Mouse (Mus musculus): ENCODE data around the gene Gm10234. TPM values are rescaled to one million over a fixed set of nuclear protein-coding genes. Genes with fewer than 3 reads are reported as not detected.

Gene Gm10234
- not detected in 2 replicates for polyA plus RNA-seq (2014; fragmentation: Nextera tagmentation; extraction: Ambion mirVana)

- ATAC-seq: no peak
- no peaks in the 10 kb centered on the region for H3K27me3 ChIP-seq (replicated peaks; ENCODE audit: control insufficient read depth, insufficient read depth, low read length)
Measured at GRCm38 (mm10) chr6:95321812-95322211, at the start of gene Gm10234. Gene Gm10234 (plus strand): TSS chr6:95322112.

DNA sequence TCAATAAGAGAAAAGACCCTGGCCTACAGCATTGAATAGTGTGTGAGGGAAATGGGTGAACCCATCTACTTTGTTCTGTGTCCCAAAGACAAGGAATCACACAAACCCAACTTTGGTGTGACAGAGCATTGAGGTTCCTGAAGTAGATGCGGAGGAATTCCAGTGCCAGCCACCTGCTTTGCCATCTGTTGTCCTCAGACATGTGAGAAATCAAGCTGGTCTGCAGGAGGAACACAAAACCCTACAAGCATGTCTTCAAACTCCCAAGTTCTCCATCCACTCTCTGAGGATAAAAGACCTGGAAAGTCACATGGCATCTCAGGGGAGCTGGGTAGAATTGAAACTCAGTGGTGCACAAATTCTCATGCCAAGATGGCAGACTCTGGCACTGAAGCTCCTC lies 44.3 kb upstream of the Gm10234 start:
- H3K27me3 ChIP-seq (replicated peaks; ENCODE audit: control insufficient read depth, insufficient read depth, low read length): no peaks in the 10 kb centered on the region
- H3K4me3 ChIP-seq (ENCODE audit: low read depth, low read length): no peak overlapping the region
- no peaks in the 10 kb centered on the region for H3K9me3 ChIP-seq (replicated peaks; ENCODE audit: control insufficient read depth, low read length)
- no peak overlapping the region for H3K9ac ChIP-seq (ENCODE audit: low read length)
- ATAC-seq (no peak), DNase-seq (ENCODE audit: low spot score) (no peak)
- WGBS: 100% methylated on average over 1 of the region's 1 CpGs
- H3K4me1 ChIP-seq (ENCODE audit: control insufficient read depth, insufficient read depth, low read length): no peaks in the 10 kb centered on the region
- H3K36me3 ChIP-seq (ENCODE audit: control insufficient read depth, insufficient read depth, low read length): no peaks in the 10 kb centered on the region
- H3K4me2 ChIP-seq (ENCODE audit: low read length): no peak overlapping the region
- H3K27ac ChIP-seq (ENCODE audit: low read depth, low read length): no peak overlapping the region

More at GRCm38 (mm10) chr6:95321812-95322211, at the start of gene Gm10234:
- no peaks in the 10 kb centered on the region for H3K36me3 ChIP-seq (ENCODE audit: control insufficient read depth, insufficient read depth, low read length)
- no peak within 1 kb of the TSS for H3K4me2 ChIP-seq (ENCODE audit: low read length)
- no peak within 1 kb of the TSS for H3K27ac ChIP-seq (ENCODE audit: low read depth, low read length)
- no peak within 1 kb of the TSS for H3K9ac ChIP-seq (ENCODE audit: low read length)
- no peaks in the 10 kb centered on the region for H3K9me3 ChIP-seq (replicated peaks; ENCODE audit: control insufficient read depth, low read length)
- H3K4me3 ChIP-seq (ENCODE audit: low read depth, low read length): no peak within 1 kb of the TSS
- H3K4me1 ChIP-seq (ENCODE audit: control insufficient read depth, insufficient read depth, low read length): no peaks in the 10 kb centered on the region
- DNase-seq (ENCODE audit: low spot score): no peak

GRCm38 (mm10) chr6:95296025-95296424 lies 25.9 kb upstream of the Gm10234 start:
- Histone ChIP-seq H3K4me3 (ENCODE audit: low read depth, low read length) (no peak overlapping the region), H3K36me3 (ENCODE audit: control insufficient read depth, insufficient read depth, low read length) (no peaks in the 10 kb centered on the region), H3K9ac (ENCODE audit: low read length) (no peak overlapping the region), H3K27ac (ENCODE audit: low read depth, low read length) (no peak overlapping the region), H3K4me1 (ENCODE audit: control insufficient read depth, insufficient read depth, low read length) (no peaks in the 10 kb centered on the region), H3K27me3 (replicated peaks; ENCODE audit: control insufficient read depth, insufficient read depth, low read length) (no peaks in the 10 kb centered on the region), H3K4me2 (ENCODE audit: low read length) (no peak overlapping the region), H3K9me3 (replicated peaks; ENCODE audit: control insufficient read depth, low read length) (no peaks in the 10 kb centered on the region)
- no peak for ATAC-seq
- 78% methylated on average over 4 of the region's 4 CpGs for WGBS
- DNase-seq (ENCODE audit: low spot score): no peak

DNA sequence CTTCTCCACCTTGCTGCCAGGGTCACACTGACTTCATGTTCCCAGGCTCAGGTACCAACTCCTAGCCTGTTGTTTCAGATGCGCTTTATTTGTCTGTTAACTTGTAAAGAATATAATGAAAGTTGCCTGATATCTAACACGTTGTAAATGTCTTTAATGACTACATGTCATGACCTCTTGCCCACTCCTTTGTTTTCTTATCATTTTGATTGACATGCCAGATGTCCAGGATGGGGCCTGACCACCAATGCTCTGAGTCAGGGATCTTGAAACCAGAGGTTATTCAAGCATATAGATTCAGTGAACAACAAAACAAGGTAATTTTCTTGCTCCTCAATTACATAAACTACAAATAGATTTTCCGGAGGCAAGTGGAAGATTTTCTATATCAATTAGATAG lies 23.5 kb upstream of the Gm10234 start:
- WGBS: 89% methylated on average over 3 of the region's 3 CpGs
- no peak overlapping the region for H3K27ac ChIP-seq (ENCODE audit: low read depth, low read length)

GRCm38 (mm10) chr6:95300658-95301057 lies 21.3 kb upstream of the Gm10234 start:
- H3K9ac ChIP-seq (ENCODE audit: low read length): no peak overlapping the region
- H3K4me1 ChIP-seq (ENCODE audit: control insufficient read depth, insufficient read depth, low read length): no peaks in the 10 kb centered on the region
- no peak overlapping the region for H3K4me2 ChIP-seq (ENCODE audit: low read length)
- no peaks in the 10 kb centered on the region for H3K9me3 ChIP-seq (replicated peaks; ENCODE audit: control insufficient read depth, low read length)
- no peak overlapping the region for H3K4me3 ChIP-seq (ENCODE audit: low read depth, low read length)
- ATAC-seq (no peak), DNase-seq (ENCODE audit: low spot score) (no peak)
- H3K27me3 ChIP-seq (replicated peaks; ENCODE audit: control insufficient read depth, insufficient read depth, low read length): no peaks in the 10 kb centered on the region
- 88% methylated on average over 2 of the region's 2 CpGs for WGBS
- H3K27ac ChIP-seq (ENCODE audit: low read depth, low read length): no peak overlapping the region
- H3K36me3 ChIP-seq (ENCODE audit: control insufficient read depth, insufficient read depth, low read length): no peaks in the 10 kb centered on the region

More for the DNA sequence above, 23.5 kb upstream of the Gm10234 start:
- Histone ChIP-seq H3K4me3 (ENCODE audit: low read depth, low read length) (no peak overlapping the region), H3K27me3 (replicated peaks; ENCODE audit: control insufficient read depth, insufficient read depth, low read length) (no peaks in the 10 kb centered on the region), H3K9ac (ENCODE audit: low read length) (no peak overlapping the region), H3K4me1 (ENCODE audit: control insufficient read depth, insufficient read depth, low read length) (no peaks in the 10 kb centered on the region), H3K36me3 (ENCODE audit: control insufficient read depth, insufficient read depth, low read length) (no peaks in the 10 kb centered on the region), H3K9me3 (replicated peaks; ENCODE audit: control insufficient read depth, low read length) (no peaks in the 10 kb centered on the region), H3K4me2 (ENCODE audit: low read length) (no peak overlapping the region)
- DNase-seq (ENCODE audit: low spot score) (no peak), ATAC-seq (no peak)

GRCm38 (mm10) chr6:95331191-95331590 lies 9.3 kb downstream of the Gm10234 start:
- Histone ChIP-seq H3K36me3 (ENCODE audit: control insufficient read depth, insufficient read depth, low read length) (no peaks in the 10 kb centered on the region), H3K9ac (ENCODE audit: low read length) (no peak overlapping the region), H3K4me2 (ENCODE audit: low read length) (no peak overlapping the region), H3K27ac (ENCODE audit: low read depth, low read length) (no peak overlapping the region), H3K9me3 (replicated peaks; ENCODE audit: control insufficient read depth, low read length) (no peaks in the 10 kb centered on the region), H3K4me3 (ENCODE audit: low read depth, low read length) (no peak overlapping the region), H3K4me1 (ENCODE audit: control insufficient read depth, insufficient read depth, low read length) (no peaks in the 10 kb centered on the region), H3K27me3 (replicated peaks; ENCODE audit: control insufficient read depth, insufficient read depth, low read length) (no peaks in the 10 kb centered on the region)
- DNase-seq (ENCODE audit: low spot score): peak; percentile 24
- ATAC-seq: no peak
- WGBS: 51% methylated on average over 5 of the region's 5 CpGs

GRCm38 (mm10) chr6:95334781-95335180 lies 12.9 kb downstream of the Gm10234 start:
- 88% methylated on average over 6 of the region's 6 CpGs for WGBS
- no peaks in the 10 kb centered on the region for H3K27me3 ChIP-seq (replicated peaks; ENCODE audit: control insufficient read depth, insufficient read depth, low read length)
- no peak for DNase-seq (ENCODE audit: low spot score)

DNA sequence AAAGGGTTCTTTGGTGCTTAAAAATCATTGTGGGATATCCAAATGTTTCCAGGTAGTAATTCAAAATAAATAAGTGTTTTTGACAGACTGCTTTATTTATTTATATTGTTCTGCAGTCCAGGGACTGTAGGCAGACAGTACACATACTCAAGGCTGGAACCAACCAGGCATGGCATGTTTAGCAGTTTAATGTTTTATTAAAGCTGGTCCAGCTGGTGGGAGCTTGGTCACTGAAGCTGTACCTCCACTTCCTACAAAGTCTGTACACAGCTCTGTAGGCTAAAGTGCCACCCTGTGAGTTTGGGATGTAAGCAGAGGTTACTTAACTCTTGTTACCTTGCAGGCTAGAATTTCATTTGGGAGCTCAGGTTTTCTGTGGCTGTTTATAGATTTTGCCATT lies 27.5 kb downstream of the Gm10234 start:
- DNase-seq (ENCODE audit: low spot score): no peak
- H3K4me1 ChIP-seq (ENCODE audit: control insufficient read depth, insufficient read depth, low read length): no peaks in the 10 kb centered on the region
- ATAC-seq: no peak
- no peak overlapping the region for H3K9ac ChIP-seq (ENCODE audit: low read length)
- no peak overlapping the region for H3K4me3 ChIP-seq (ENCODE audit: low read depth, low read length)
- no peak overlapping the region for H3K27ac ChIP-seq (ENCODE audit: low read depth, low read length)
- H3K27me3 ChIP-seq (replicated peaks; ENCODE audit: control insufficient read depth, insufficient read depth, low read length): no peaks in the 10 kb centered on the region
- H3K9me3 ChIP-seq (replicated peaks; ENCODE audit: control insufficient read depth, low read length): no peaks in the 10 kb centered on the region
- H3K36me3 ChIP-seq (ENCODE audit: control insufficient read depth, insufficient read depth, low read length): no peaks in the 10 kb centered on the region
- H3K4me2 ChIP-seq (ENCODE audit: low read length): no peak overlapping the region

More at GRCm38 (mm10) chr6:95334781-95335180, 12.9 kb downstream of the Gm10234 start:
- Histone ChIP-seq H3K9me3 (replicated peaks; ENCODE audit: control insufficient read depth, low read length) (no peaks in the 10 kb centered on the region), H3K27ac (ENCODE audit: low read depth, low read length) (no peak overlapping the region), H3K4me2 (ENCODE audit: low read length) (no peak overlapping the region), H3K4me3 (ENCODE audit: low read depth, low read length) (no peak overlapping the region), H3K9ac (ENCODE audit: low read length) (no peak overlapping the region), H3K4me1 (ENCODE audit: control insufficient read depth, insufficient read depth, low read length) (no peaks in the 10 kb centered on the region), H3K36me3 (ENCODE audit: control insufficient read depth, insufficient read depth, low read length) (no peaks in the 10 kb centered on the region)
- no peak for ATAC-seq

- Histone ChIP-seq H3K4me1 (ENCODE audit: control insufficient read depth, insufficient read depth, low read length) (no peaks in the 10 kb centered on the region), H3K4me3 (ENCODE audit: low read depth, low read length) (no peak overlapping the region), H3K4me2 (ENCODE audit: low read length) (no peak overlapping the region), H3K27ac (ENCODE audit: low read depth, low read length) (no peak overlapping the region), H3K9me3 (replicated peaks; ENCODE audit: control insufficient read depth, low read length) (no peaks in the 10 kb centered on the region), H3K36me3 (ENCODE audit: control insufficient read depth, insufficient read depth, low read length) (no peaks in the 10 kb centered on the region), H3K9ac (ENCODE audit: low read length) (no peak overlapping the region), H3K27me3 (replicated peaks; ENCODE audit: control insufficient read depth, insufficient read depth, low read length) (no peaks in the 10 kb centered on the region)
- no peak for ATAC-seq
- WGBS: 93% methylated on average over 7 of the region's 7 CpGs
- no peak for DNase-seq (ENCODE audit: low spot score)
Measured at GRCm38 (mm10) chr6:95353043-95353442, 31.1 kb downstream of the Gm10234 start.

Measured in forebrain, embryonic 14.5 days (tissue).